Mouse (Mus musculus): ENCODE measurements at regions not wholly inside any gene's neighbourhood (a gene's known extent, or its start where the extent isn't known, plus 50 kb on each side); places are given as distances from the start of the nearest gene placed in this dataset.

DNA sequence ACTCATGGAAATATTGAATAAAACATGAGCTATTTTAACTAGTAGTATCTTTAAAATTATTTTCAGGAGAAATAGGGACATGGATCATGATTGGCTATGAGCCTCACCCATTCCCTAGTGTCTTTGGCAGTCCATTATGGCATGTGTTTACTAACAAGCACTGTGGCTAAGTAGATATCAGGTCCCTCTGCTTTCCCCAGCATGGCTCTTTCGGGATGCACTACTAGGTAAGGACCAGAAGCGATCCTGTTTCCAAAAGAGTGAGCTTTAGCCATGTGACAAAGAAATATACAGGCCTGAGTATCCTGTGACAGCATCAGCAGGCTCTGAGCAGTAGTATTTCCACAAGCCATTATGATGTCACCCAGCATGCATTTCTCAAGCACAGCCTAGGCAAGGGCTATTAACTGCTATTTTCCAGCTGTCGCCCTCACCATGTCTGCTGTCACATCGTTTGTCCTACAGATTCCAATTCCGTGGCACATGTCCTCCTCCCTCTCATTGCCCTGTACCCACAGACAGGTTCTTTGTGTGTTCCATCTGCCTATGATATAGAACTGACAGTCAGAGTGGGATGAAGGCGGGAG lies 882.1 kb downstream of the Ntrk3 start:
- no peaks in the 10 kb centered on the region for H3K36me3 ChIP-seq (replicated peaks; ENCODE audit: control insufficient read depth, insufficient read depth, low read length)
- TF ChIP-seq EP300 (IDR thresholded peaks at IDR 0.05; ENCODE audit: low read depth): no peak
- no peak for TF ChIP-seq CTCF (IDR thresholded peaks at IDR 0.05; ENCODE audit: low read depth)
- H3K27me3 ChIP-seq (ENCODE audit: control insufficient read depth, insufficient read depth, low read length): no peaks in the 10 kb centered on the region
- H3K9ac ChIP-seq (replicated peaks; ENCODE audit: low read depth, low read length): no peak overlapping the region
- H3K4me1 ChIP-seq (ENCODE audit: control insufficient read depth, insufficient read depth): peaks cover 9% of the 10 kb centered on the region; the same call in 1 of the 2 replicates
- H3K4me2 ChIP-seq (ENCODE audit: low read depth, low read length): no peak overlapping the region
- H3K9me3 ChIP-seq (replicated peaks; ENCODE audit: control insufficient read depth, low read length): no peaks in the 10 kb centered on the region
- no peak for DNase-seq (ENCODE audit: low spot score)
- WGBS: 61% methylated on average over 6 of the region's 6 CpGs
- H3K27ac ChIP-seq (ENCODE audit: low read depth): no peak overlapping the region
- ATAC-seq (ENCODE audit: insufficient read depth, low read depth): no peak
- H3K4me3 ChIP-seq (ENCODE audit: low read depth, low read length): no peak overlapping the region

- DNase-seq (ENCODE audit: low spot score) (no peak), ATAC-seq (ENCODE audit: insufficient read depth, low read depth) (no peak)
- WGBS: 85% methylated on average over 2 of the region's 2 CpGs
- Histone ChIP-seq H3K4me3 (ENCODE audit: low read depth, low read length) (no peak overlapping the region), H3K27ac (ENCODE audit: low read depth) (no peak overlapping the region), H3K4me2 (ENCODE audit: low read depth, low read length) (no peak overlapping the region), H3K4me1 (ENCODE audit: control insufficient read depth, insufficient read depth) (peaks cover 9% of the 10 kb centered on the region; the same call in 1 of the 2 replicates), H3K9me3 (replicated peaks; ENCODE audit: control insufficient read depth, low read length) (no peaks in the 10 kb centered on the region), H3K27me3 (ENCODE audit: control insufficient read depth, insufficient read depth, low read length) (no peaks in the 10 kb centered on the region), H3K9ac (replicated peaks; ENCODE audit: low read depth, low read length) (no peak overlapping the region), H3K36me3 (replicated peaks; ENCODE audit: control insufficient read depth, insufficient read depth, low read length) (no peaks in the 10 kb centered on the region)
- TF ChIP-seq CTCF (IDR thresholded peaks at IDR 0.05; ENCODE audit: low read depth) (no peak), EP300 (IDR thresholded peaks at IDR 0.05; ENCODE audit: low read depth) (no peak)
Measured at GRCm38 (mm10) chr7:77855077-77855476, 882.7 kb downstream of the Ntrk3 start.

DNA sequence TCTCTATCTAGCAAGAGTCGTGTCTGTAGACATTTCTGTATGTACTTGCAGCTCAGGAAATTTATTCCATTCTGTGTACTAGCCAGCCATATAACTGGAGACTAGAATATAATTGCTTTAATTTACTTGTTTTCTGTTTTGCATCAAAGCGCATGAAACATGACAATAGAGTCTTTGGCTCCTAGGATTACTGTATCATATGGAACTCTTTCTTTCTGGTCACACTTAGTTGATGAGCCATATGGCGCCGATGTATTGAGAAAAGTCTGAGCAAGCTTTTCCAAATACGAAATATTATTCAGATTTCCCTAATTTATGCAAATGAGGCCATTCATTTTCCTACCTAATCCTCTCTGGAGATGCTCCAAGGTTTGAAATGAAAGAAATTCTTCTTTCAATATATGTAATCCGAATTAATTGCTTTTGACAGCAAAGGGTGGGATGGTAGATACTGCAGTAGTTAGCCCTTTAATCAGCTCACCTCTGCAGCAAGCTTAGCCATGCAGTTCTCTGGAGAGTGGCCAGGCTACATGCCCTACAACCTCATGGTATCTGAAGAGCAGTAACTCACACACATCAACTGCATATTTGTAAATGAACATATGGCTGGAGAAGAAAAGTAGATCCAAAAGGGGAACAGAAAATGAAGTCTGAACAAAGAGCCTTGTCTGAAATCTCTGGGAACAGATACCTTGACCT lies 913.4 kb downstream of the Ntrk3 start:
- Histone ChIP-seq H3K36me3 (replicated peaks; ENCODE audit: control insufficient read depth, insufficient read depth, low read length) (no peaks in the 10 kb centered on the region), H3K4me3 (ENCODE audit: low read depth, low read length) (no peak overlapping the region), H3K9ac (replicated peaks; ENCODE audit: low read depth, low read length) (no peak overlapping the region), H3K27ac (ENCODE audit: low read depth) (no peak overlapping the region), H3K4me2 (ENCODE audit: low read depth, low read length) (no peak overlapping the region), H3K4me1 (ENCODE audit: control insufficient read depth, insufficient read depth) (no peaks in the 10 kb centered on the region), H3K27me3 (ENCODE audit: control insufficient read depth, insufficient read depth, low read length) (no peaks in the 10 kb centered on the region), H3K9me3 (replicated peaks; ENCODE audit: control insufficient read depth, low read length) (no peaks in the 10 kb centered on the region)
- WGBS: 71% methylated on average over 6 of the region's 6 CpGs
- DNase-seq (ENCODE audit: low spot score): no peak
- TF ChIP-seq CTCF (IDR thresholded peaks at IDR 0.05; ENCODE audit: low read depth) (no peak), EP300 (IDR thresholded peaks at IDR 0.05; ENCODE audit: low read depth) (no peak)
- ATAC-seq (ENCODE audit: insufficient read depth, low read depth): no peak

GRCm38 (mm10) chr7:77812052-77812903 lies 925.5 kb downstream of the Ntrk3 start:
- TF ChIP-seq CTCF (IDR thresholded peaks at IDR 0.05; ENCODE audit: low read depth) (no peak), EP300 (IDR thresholded peaks at IDR 0.05; ENCODE audit: low read depth) (no peak)
- Histone ChIP-seq H3K4me2 (ENCODE audit: low read depth, low read length) (no peak overlapping the region), H3K9ac (replicated peaks; ENCODE audit: low read depth, low read length) (no peak overlapping the region), H3K4me3 (ENCODE audit: low read depth, low read length) (no peak overlapping the region), H3K27me3 (ENCODE audit: control insufficient read depth, insufficient read depth, low read length) (no peaks in the 10 kb centered on the region), H3K36me3 (replicated peaks; ENCODE audit: control insufficient read depth, insufficient read depth, low read length) (no peaks in the 10 kb centered on the region), H3K27ac (ENCODE audit: low read depth) (no peak overlapping the region), H3K4me1 (ENCODE audit: control insufficient read depth, insufficient read depth) (no peaks in the 10 kb centered on the region), H3K9me3 (replicated peaks; ENCODE audit: control insufficient read depth, low read length) (no peaks in the 10 kb centered on the region)
- ATAC-seq (ENCODE audit: insufficient read depth, low read depth): no peak
- DNase-seq (ENCODE audit: low spot score): no peak
- WGBS: 8% methylated on average over 2 of the region's 2 CpGs

- no peak overlapping the region for H3K27ac ChIP-seq (ENCODE audit: low read depth)
- no peaks in the 10 kb centered on the region for H3K4me1 ChIP-seq (ENCODE audit: control insufficient read depth, insufficient read depth)
- no peaks in the 10 kb centered on the region for H3K27me3 ChIP-seq (ENCODE audit: control insufficient read depth, insufficient read depth, low read length)
- DNase-seq (ENCODE audit: low spot score): no peak
- ATAC-seq (ENCODE audit: insufficient read depth, low read depth): no peak
- H3K9ac ChIP-seq (replicated peaks; ENCODE audit: low read depth, low read length): no peak overlapping the region
- no peak overlapping the region for H3K4me2 ChIP-seq (ENCODE audit: low read depth, low read length)
- H3K9me3 ChIP-seq (replicated peaks; ENCODE audit: control insufficient read depth, low read length): no peaks in the 10 kb centered on the region
- H3K36me3 ChIP-seq (replicated peaks; ENCODE audit: control insufficient read depth, insufficient read depth, low read length): no peaks in the 10 kb centered on the region
- H3K4me3 ChIP-seq (ENCODE audit: low read depth, low read length): no peak overlapping the region
- no peak for TF ChIP-seq CTCF (IDR thresholded peaks at IDR 0.05; ENCODE audit: low read depth)
- no peak for TF ChIP-seq EP300 (IDR thresholded peaks at IDR 0.05; ENCODE audit: low read depth)
- 53% methylated on average over 2 of the region's 2 CpGs for WGBS
Measured at GRCm38 (mm10) chr7:77786801-77787200, 951.0 kb downstream of the Ntrk3 start.

All from heart, postnatal 0 days (tissue).